Mouse (Mus musculus): ENCODE results near the gene Focad.

DNA sequence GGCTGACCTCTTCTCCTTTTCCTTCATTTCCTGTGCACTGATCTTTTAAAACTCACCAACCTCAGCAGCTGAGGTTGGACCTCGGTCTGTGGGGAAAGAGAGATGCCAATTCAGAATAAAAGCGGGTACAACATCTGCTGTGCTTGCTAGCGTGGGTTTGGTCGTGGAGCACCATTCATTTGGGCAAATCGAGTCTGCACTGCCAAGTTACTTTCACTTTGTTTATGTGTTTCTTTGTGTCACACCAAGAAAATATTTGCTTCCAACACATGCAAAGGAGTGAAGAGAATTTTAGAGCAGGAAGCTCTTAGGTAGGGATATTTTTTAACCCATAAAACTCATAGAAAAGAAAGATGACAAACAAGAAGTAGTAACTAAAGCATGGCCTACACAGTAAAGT lies 13.0 kb upstream of the Focad start:
- TF ChIP-seq MAFK (IDR thresholded peaks at IDR 0.05; ENCODE audit: insufficient read depth, low read depth, low read length) (no peak), HCFC1 (IDR thresholded peaks at IDR 0.05; ENCODE audit: borderline replicate concordance, insufficient read depth, low read length) (no peak), ZC3H11A (IDR thresholded peaks at IDR 0.05; ENCODE audit: borderline replicate concordance, low read depth, low read length) (no peak), CHD2 (IDR thresholded peaks at IDR 0.05; ENCODE audit: low read depth, low read length) (no peak), ZNF384 (IDR thresholded peaks at IDR 0.05; ENCODE audit: low read depth, low read length) (no peak)
